Mouse (Mus musculus): ENCODE measurements around the gene Naaladl1. TPM values are rescaled to one million over a fixed set of nuclear protein-coding genes. Genes with fewer than 3 reads are reported as not detected.
A peak's percentile ranks its signal among the peaks of the same experiment; 100 is the strongest.

The Naaladl1 gene
- total and polyA plus RNA-seq, 2 experiments from 2014 or later, result 0.14 to 0.51 TPM

GRCm38 (mm10) chr19:6079983-6080480, 25.6 kb upstream of the Naaladl1 start, which contains the start of gene Tmem262:
TSS of gene Tmem262 (plus strand) at chr19:6080033.
- DNase-seq (no peak), ATAC-seq (no peak)
- no peaks in the 10 kb centered on the region for H3K27me3 ChIP-seq (ENCODE audit: insufficient read depth, low read length)
- peaks cover 15% of the 10 kb centered on the region; the same call in 1 of the 2 replicates for H3K4me1 ChIP-seq (ENCODE audit: insufficient read depth)
- H3K36me3 ChIP-seq (ENCODE audit: insufficient read depth), result peaks cover 41% of the 10 kb centered on the region
- 92% methylated on average over 12 of the region's 12 CpGs for WGBS
- no peak within 1 kb of the TSS for H3K4me2 ChIP-seq (ENCODE audit: low read depth)
- TF ChIP-seq CTCF (IDR thresholded peaks at IDR 0.05; ENCODE audit: low read depth), result no peak
- no peak within 1 kb of the TSS for H3K27ac ChIP-seq (ENCODE audit: low read depth, low read length)
- H3K9ac ChIP-seq, result no peak within 1 kb of the TSS
- no peak within 1 kb of the TSS for H3K4me3 ChIP-seq (ENCODE audit: low read depth, low read length)
- no peaks in the 10 kb centered on the region for H3K9me3 ChIP-seq (ENCODE audit: low read length)

- ATAC-seq, result no peak
Measured at GRCm38 (mm10) chr19:6082156-6082555, 23.4 kb upstream of the Naaladl1 start, which contains the start of gene Gm28374. TSS of gene Gm28374 (minus strand) at chr19:6082256.

GRCm38 (mm10) chr19:6084478-6085248, 20.9 kb upstream of the Naaladl1 start, which contains the start of the genes Zfpl1 and Cdca5:
TSS of gene Zfpl1 (minus strand) at chr19:6084956.
TSS of gene Cdca5 (plus strand) at chr19:6084983.
- peaks cover 36% of the 10 kb centered on the region for H3K36me3 ChIP-seq (ENCODE audit: insufficient read depth)
- H3K27me3 ChIP-seq (ENCODE audit: insufficient read depth, low read length), result no peaks in the 10 kb centered on the region
- peak within 1 kb of the TSS; percentile 90 for H3K4me2 ChIP-seq (ENCODE audit: low read depth)
- DNase-seq, result peak; percentile 99
- WGBS, result 1% methylated on average over 58 of the region's 58 CpGs
- no peak for TF ChIP-seq CTCF (IDR thresholded peaks at IDR 0.05; ENCODE audit: low read depth)
- peak within 1 kb of the TSS; percentile 67 for H3K27ac ChIP-seq (ENCODE audit: low read depth, low read length)
- H3K4me3 ChIP-seq (ENCODE audit: low read depth, low read length), result peak within 1 kb of the TSS; percentile 81
- H3K4me1 ChIP-seq (ENCODE audit: insufficient read depth), result peaks cover 8% of the 10 kb centered on the region; the same call in 1 of the 2 replicates
- ATAC-seq, result peak; percentile 96
- H3K9me3 ChIP-seq (ENCODE audit: low read length), result no peaks in the 10 kb centered on the region
- peak within 1 kb of the TSS; percentile 69 for H3K9ac ChIP-seq

More at GRCm38 (mm10) chr19:6082156-6082555, 23.4 kb upstream of the Naaladl1 start, which contains the start of gene Gm28374:
- no peak for TF ChIP-seq CTCF (IDR thresholded peaks at IDR 0.05; ENCODE audit: low read depth)
- H3K9ac ChIP-seq, result no peak within 1 kb of the TSS
- DNase-seq, result no peak
- H3K27me3 ChIP-seq (ENCODE audit: insufficient read depth, low read length), result no peaks in the 10 kb centered on the region
- 83% methylated on average over 9 of the region's 9 CpGs for WGBS
- H3K4me2 ChIP-seq (ENCODE audit: low read depth), result no peak within 1 kb of the TSS
- no peaks in the 10 kb centered on the region for H3K9me3 ChIP-seq (ENCODE audit: low read length)
- H3K4me3 ChIP-seq (ENCODE audit: low read depth, low read length), result no peak within 1 kb of the TSS
- no peak within 1 kb of the TSS for H3K27ac ChIP-seq (ENCODE audit: low read depth, low read length)
- peaks cover 8% of the 10 kb centered on the region; the same call in 1 of the 2 replicates for H3K4me1 ChIP-seq (ENCODE audit: insufficient read depth)
- H3K36me3 ChIP-seq (ENCODE audit: insufficient read depth), result peaks cover 37% of the 10 kb centered on the region

GRCm38 (mm10) chr19:6085417-6085879, 20.1 kb upstream of the Naaladl1 start:
- no peaks in the 10 kb centered on the region for H3K27me3 ChIP-seq (ENCODE audit: insufficient read depth, low read length)
- H3K4me2 ChIP-seq (ENCODE audit: low read depth), result peak overlapping the region; percentile 90
- peaks cover 28% of the 10 kb centered on the region for H3K36me3 ChIP-seq (ENCODE audit: insufficient read depth)
- H3K4me1 ChIP-seq (ENCODE audit: insufficient read depth), result peaks cover 8% of the 10 kb centered on the region; the same call in 1 of the 2 replicates
- no peak overlapping the region for H3K9ac ChIP-seq
- H3K27ac ChIP-seq (ENCODE audit: low read depth, low read length), result no peak overlapping the region
- no peaks in the 10 kb centered on the region for H3K9me3 ChIP-seq (ENCODE audit: low read length)
- DNase-seq (peak; percentile 48), ATAC-seq (peak; percentile 52)
- 1% methylated on average over 17 of the region's 17 CpGs for WGBS
- H3K4me3 ChIP-seq (ENCODE audit: low read depth, low read length), result peak overlapping the region; percentile 81
- TF ChIP-seq CTCF (IDR thresholded peaks at IDR 0.05; ENCODE audit: low read depth), result no peak

- Histone ChIP-seq H3K4me1 (ENCODE audit: insufficient read depth) (peaks cover 5% of the 10 kb centered on the region; the same call in 1 of the 2 replicates), H3K9me3 (ENCODE audit: low read length) (no peaks in the 10 kb centered on the region), H3K27ac (ENCODE audit: low read depth, low read length) (no peak overlapping the region), H3K4me3 (ENCODE audit: low read depth, low read length) (no peak overlapping the region), H3K27me3 (ENCODE audit: insufficient read depth, low read length) (no peaks in the 10 kb centered on the region), H3K4me2 (ENCODE audit: low read depth) (no peak overlapping the region), H3K9ac (no peak overlapping the region), H3K36me3 (ENCODE audit: insufficient read depth) (no peaks in the 10 kb centered on the region; the same call in 1 of the 2 replicates)
- no peak for DNase-seq
- WGBS, result 93% methylated on average over 13 of the region's 13 CpGs
- TF ChIP-seq CTCF (IDR thresholded peaks at IDR 0.05; ENCODE audit: low read depth), result no peak
- no peak for ATAC-seq
Measured at GRCm38 (mm10) chr19:6088841-6089240, 16.7 kb upstream of the Naaladl1 start.

- H3K27ac ChIP-seq (ENCODE audit: low read depth, low read length), result no peak within 1 kb of the TSS
- 92% methylated on average over 7 of the region's 7 CpGs for WGBS
- no peaks in the 10 kb centered on the region for H3K27me3 ChIP-seq (ENCODE audit: insufficient read depth, low read length)
- no peak for ATAC-seq
- no peak for TF ChIP-seq CTCF (IDR thresholded peaks at IDR 0.05; ENCODE audit: low read depth)
- no peak within 1 kb of the TSS for H3K4me2 ChIP-seq (ENCODE audit: low read depth)
- no peak within 1 kb of the TSS for H3K9ac ChIP-seq
- H3K36me3 ChIP-seq (ENCODE audit: insufficient read depth), result no peaks in the 10 kb centered on the region; the same call in 1 of the 2 replicates
- H3K4me1 ChIP-seq (ENCODE audit: insufficient read depth), result no peaks in the 10 kb centered on the region
- H3K9me3 ChIP-seq (ENCODE audit: low read length), result no peaks in the 10 kb centered on the region
- H3K4me3 ChIP-seq (ENCODE audit: low read depth, low read length), result no peak within 1 kb of the TSS
- no peak for DNase-seq
Measured at GRCm38 (mm10) chr19:6094119-6094518, 11.5 kb upstream of the Naaladl1 start, which contains the start of gene AC131692.1. TSS of gene AC131692.1 (plus strand) at chr19:6094419.

All from forebrain, postnatal 0 days (tissue).